Mouse (Mus musculus) lung, postnatal 0 days (tissue): ENCODE data around the gene Gm15319. TPM values are rescaled to one million over a fixed set of nuclear protein-coding genes. Genes with fewer than 3 reads are reported as not detected.
"Not testable (repeated sequence)": the region's sequence is repeated elsewhere in the genome, so short reads cannot be mapped to it uniquely, and the experiment has no call there.

ENCODE experiments used
- ATAC-seq: fragments of 200-750 bp; cut with Nextera tagmentation; 2 replicates; pipeline ENCODE4 v1.8.0; 2017; ENCODE audit warnings: moderate library complexity
- DNase-seq: peaks from one replicate; pipeline ENCODE4 v3.0.0-alpha.2; 2016; ENCODE audit warnings: low spot score
- H3K27ac ChIP-seq: fragments of 300-500 bp; sonication (generic); 2 replicates; pipeline ENCODE4 v1.5.1; 2014; ENCODE audit warnings: antibody characterized with exemption, mild to moderate bottlenecking, low read length, mixed read lengths
- H3K27me3 ChIP-seq: fragments of 300-500 bp; sonication (generic); replicated peaks from 2 replicates; pipeline ENCODE4 v1.6.1; 2014; ENCODE audit warnings: low read length, mixed read lengths; ENCODE audit not compliant: insufficient read depth
- H3K36me3 ChIP-seq: fragments of 300-500 bp; sonication (generic); 2 replicates; pipeline ENCODE4 v1.6.1; 2014; ENCODE audit warnings: low read length, mixed read lengths; ENCODE audit not compliant: insufficient read depth
- H3K4me1 ChIP-seq: fragments of 300-500 bp; sonication (generic); 2 replicates; pipeline ENCODE4 v1.6.1; 2014; ENCODE audit warnings: antibody characterized with exemption, low read depth, low read length, mixed read lengths; ENCODE audit not compliant: insufficient read depth
- H3K4me2 ChIP-seq: fragments of 300-500 bp; sonication (generic); replicated peaks from 2 replicates; pipeline ENCODE4 v1.6.1; 2014; ENCODE audit warnings: low read depth, mild to moderate bottlenecking, low read length, moderate library complexity, mixed read lengths
- H3K4me3 ChIP-seq: fragments of 300-500 bp; sonication (generic); 2 replicates; pipeline ENCODE4 v1.5.1; 2014; ENCODE audit warnings: low read depth, low read length
- H3K9ac ChIP-seq: fragments of 300-500 bp; sonication (generic); replicated peaks from 2 replicates; pipeline ENCODE4 v1.6.1; 2014; ENCODE audit warnings: low read depth, mild to moderate bottlenecking
- H3K9me3 ChIP-seq: fragments of 300-500 bp; sonication (generic); 2 replicates; pipeline ENCODE4 v1.6.1; 2016; ENCODE audit warnings: low read length, mixed read lengths
- WGBS: fragments of 180-500 bp; shearing (Covaris S2); extraction: QIAGEN DNeasy Blood & Tissue Kit; methylation state at CpG from one replicate; pipeline ENCODE4 v1.1.7; 2014; 5-methylcytosine and 5-hydroxymethylcytosine counted together
- polyA plus RNA-seq: library from polyadenylated mRNA; unstranded; fragments of >200 nt; fragmentation: Nextera tagmentation; extraction: Ambion mirVana; gene quantifications from 2 replicates; pipeline ENCODE4 v1.2.1, GENCODE M21; 2015

The Gm15319 gene
- polyA plus RNA-seq, 1 experiment from 2014 or later: not detected

- ATAC-seq, H3K9ac ChIP-seq: not testable (repeated sequence)
These were observed 75.3 kb downstream of the Gm15319 start for GRCm38 (mm10) chr8:20287706-20288105.

More at GRCm38 (mm10) chr8:20287706-20288105, 75.3 kb downstream of the Gm15319 start:
- not testable (repeated sequence) for H3K4me2 ChIP-seq, DNase-seq, H3K27me3 ChIP-seq, H3K4me3 ChIP-seq, H3K9me3 ChIP-seq, H3K4me1 ChIP-seq, H3K27ac ChIP-seq, H3K36me3 ChIP-seq
- 88% methylated on average over 3 of the region's 3 CpGs for WGBS
